Mouse (Mus musculus): ENCODE data around the gene Arhgap19. TPM values are rescaled to one million over a fixed set of nuclear protein-coding genes. Genes with fewer than 3 reads are reported as not detected.
A peak's percentile ranks its signal among the peaks of the same experiment; 100 is the strongest.

Gene Arhgap19
- polyA plus RNA-seq, 1 experiment from 2014 or later: 12.9 TPM

GRCm38 (mm10) chr19:41797536-41797935 is 4.3 kb downstream of the Arhgap19 start:
- TF ChIP-seq EP300 (IDR thresholded peaks at IDR 0.05; ENCODE audit: low read depth): no peak
- TF ChIP-seq CTCF (IDR thresholded peaks at IDR 0.05; ENCODE audit: low read depth): no peak
- Histone ChIP-seq H3K27me3 (ENCODE audit: insufficient read depth, low read length) (no peaks in the 10 kb centered on the region), H3K9me3 (ENCODE audit: low read length) (no peaks in the 10 kb centered on the region), H3K4me1 (ENCODE audit: insufficient read depth) (peaks cover 18% of the 10 kb centered on the region), H3K27ac (ENCODE audit: low read depth) (peak overlapping the region; percentile 66), H3K9ac (replicated peaks) (no peak overlapping the region), H3K4me3 (ENCODE audit: low read depth, low read length) (no peak overlapping the region), H3K4me2 (ENCODE audit: low read depth, low read length) (0 out of 2 replicates have a peak overlapping the region, but pooled peaks have one; percentile 4), H3K36me3 (replicated peaks; ENCODE audit: insufficient read depth, low read length) (no peaks in the 10 kb centered on the region)
- no peak for DNase-seq
- 72% methylated on average over 6 of the region's 6 CpGs for WGBS (ENCODE audit: insufficient replicate concordance)
- ATAC-seq: no peak

GRCm38 (mm10) chr19:41796789-41797327 is 5.0 kb downstream of the Arhgap19 start:
- Histone ChIP-seq H3K4me1 (ENCODE audit: insufficient read depth) (peaks cover 14% of the 10 kb centered on the region), H3K9ac (replicated peaks) (no peak overlapping the region), H3K27ac (ENCODE audit: low read depth) (peak overlapping the region; percentile 66), H3K4me2 (ENCODE audit: low read depth, low read length) (peak overlapping the region; percentile 31), H3K27me3 (ENCODE audit: insufficient read depth, low read length) (no peaks in the 10 kb centered on the region), H3K36me3 (replicated peaks; ENCODE audit: insufficient read depth, low read length) (no peaks in the 10 kb centered on the region), H3K9me3 (ENCODE audit: low read length) (no peaks in the 10 kb centered on the region), H3K4me3 (ENCODE audit: low read depth, low read length) (no peak overlapping the region)
- WGBS (ENCODE audit: insufficient replicate concordance): 64% methylated on average over 12 of the region's 12 CpGs
- no peak for DNase-seq
- TF ChIP-seq CTCF (IDR thresholded peaks at IDR 0.05; ENCODE audit: low read depth) (no peak), EP300 (IDR thresholded peaks at IDR 0.05; ENCODE audit: low read depth) (no peak)
- ATAC-seq: no peak

DNA sequence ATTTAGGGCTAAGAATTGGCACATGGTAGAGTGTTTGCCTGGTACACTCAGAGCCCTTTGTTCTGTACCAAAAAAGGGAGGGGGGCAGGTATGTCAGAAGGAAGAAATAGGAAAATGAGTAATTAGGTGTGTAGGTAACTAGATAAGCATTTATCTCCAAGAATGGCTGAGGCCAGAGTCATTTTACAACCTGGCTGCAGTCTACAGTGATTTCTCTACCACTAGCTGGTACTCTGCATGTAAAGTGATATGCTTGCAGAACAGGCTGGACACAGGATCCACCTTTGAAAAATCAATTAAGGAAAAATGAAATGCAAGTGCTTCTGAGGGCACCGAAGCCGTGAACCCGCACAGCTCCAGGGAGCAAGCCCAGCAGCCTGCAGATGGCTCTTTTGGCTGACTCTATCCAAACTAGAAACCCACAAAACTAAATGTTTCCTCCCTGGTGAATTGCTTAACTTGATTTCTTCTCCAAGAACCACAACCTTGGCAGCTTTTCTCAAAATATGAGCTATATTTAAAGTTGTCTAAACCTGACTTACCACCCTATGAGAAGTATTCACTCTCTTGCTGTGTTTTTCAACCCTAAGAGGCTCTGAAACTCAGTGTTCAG is 5.6 kb downstream of the Arhgap19 start:
- no peaks in the 10 kb centered on the region for H3K27me3 ChIP-seq (ENCODE audit: insufficient read depth, low read length)
- H3K4me3 ChIP-seq (ENCODE audit: low read depth, low read length): no peak overlapping the region
- no peak overlapping the region for H3K9ac ChIP-seq (replicated peaks)
- DNase-seq (no peak), ATAC-seq (no peak)
- H3K36me3 ChIP-seq (replicated peaks; ENCODE audit: insufficient read depth, low read length): no peaks in the 10 kb centered on the region
- 0 out of 2 replicates have a peak overlapping the region, but pooled peaks have one; percentile 66 for H3K27ac ChIP-seq (ENCODE audit: low read depth)
- 53% methylated on average over 3 of the region's 3 CpGs for WGBS (ENCODE audit: insufficient replicate concordance)
- no peak for TF ChIP-seq CTCF (IDR thresholded peaks at IDR 0.05; ENCODE audit: low read depth)
- TF ChIP-seq EP300 (IDR thresholded peaks at IDR 0.05; ENCODE audit: low read depth): no peak
- H3K9me3 ChIP-seq (ENCODE audit: low read length): no peaks in the 10 kb centered on the region
- H3K4me1 ChIP-seq (ENCODE audit: insufficient read depth): peaks cover 14% of the 10 kb centered on the region
- peak overlapping the region; percentile 31 for H3K4me2 ChIP-seq (ENCODE audit: low read depth, low read length)

- Histone ChIP-seq H3K27me3 (ENCODE audit: insufficient read depth, low read length) (no peaks in the 10 kb centered on the region), H3K36me3 (replicated peaks; ENCODE audit: insufficient read depth, low read length) (no peaks in the 10 kb centered on the region; the same call in 1 of the 2 replicates), H3K9ac (replicated peaks) (no peak overlapping the region), H3K4me3 (ENCODE audit: low read depth, low read length) (no peak overlapping the region), H3K9me3 (ENCODE audit: low read length) (no peaks in the 10 kb centered on the region), H3K4me1 (ENCODE audit: insufficient read depth) (peaks cover 4% of the 10 kb centered on the region), H3K27ac (ENCODE audit: low read depth) (no peak overlapping the region), H3K4me2 (ENCODE audit: low read depth, low read length) (no peak overlapping the region)
- no peak for TF ChIP-seq CTCF (IDR thresholded peaks at IDR 0.05; ENCODE audit: low read depth)
- no peak for TF ChIP-seq EP300 (IDR thresholded peaks at IDR 0.05; ENCODE audit: low read depth)
- WGBS (ENCODE audit: insufficient replicate concordance): 90% methylated on average over 6 of the region's 6 CpGs
- ATAC-seq: no peak
- no peak for DNase-seq
Observed at GRCm38 (mm10) chr19:41794901-41795300, 6.9 kb downstream of the Arhgap19 start.

DNA sequence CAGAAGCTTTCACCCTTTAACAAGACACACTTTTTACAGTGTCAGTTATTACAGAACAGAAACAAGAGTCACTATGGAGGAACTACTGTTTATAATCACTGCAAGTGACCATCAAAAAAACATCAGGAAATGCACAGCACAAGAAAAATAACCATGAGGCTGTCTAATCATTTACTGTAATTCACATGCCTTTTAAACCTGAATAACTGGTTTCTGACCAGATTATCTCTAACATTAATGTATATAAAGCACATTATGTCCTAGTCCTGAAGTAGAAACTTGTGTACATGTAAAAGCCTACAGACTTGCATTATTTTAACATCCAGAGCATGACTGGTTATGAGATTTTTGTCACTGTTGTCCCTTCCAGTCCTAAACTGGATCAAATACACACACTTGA is 7.8 kb downstream of the Arhgap19 start:
- Histone ChIP-seq H3K9ac (replicated peaks) (no peak overlapping the region), H3K27me3 (ENCODE audit: insufficient read depth, low read length) (no peaks in the 10 kb centered on the region), H3K4me2 (ENCODE audit: low read depth, low read length) (no peak overlapping the region), H3K9me3 (ENCODE audit: low read length) (no peaks in the 10 kb centered on the region), H3K27ac (ENCODE audit: low read depth) (no peak overlapping the region), H3K36me3 (replicated peaks; ENCODE audit: insufficient read depth, low read length) (peaks cover 5% of the 10 kb centered on the region; the same call in 1 of the 2 replicates), H3K4me1 (ENCODE audit: insufficient read depth) (peaks cover 3% of the 10 kb centered on the region; the same call in 1 of the 2 replicates), H3K4me3 (ENCODE audit: low read depth, low read length) (no peak overlapping the region)
- no peak for DNase-seq
- TF ChIP-seq CTCF (IDR thresholded peaks at IDR 0.05; ENCODE audit: low read depth) (no peak), EP300 (IDR thresholded peaks at IDR 0.05; ENCODE audit: low read depth) (no peak)
- no peak for ATAC-seq

DNA sequence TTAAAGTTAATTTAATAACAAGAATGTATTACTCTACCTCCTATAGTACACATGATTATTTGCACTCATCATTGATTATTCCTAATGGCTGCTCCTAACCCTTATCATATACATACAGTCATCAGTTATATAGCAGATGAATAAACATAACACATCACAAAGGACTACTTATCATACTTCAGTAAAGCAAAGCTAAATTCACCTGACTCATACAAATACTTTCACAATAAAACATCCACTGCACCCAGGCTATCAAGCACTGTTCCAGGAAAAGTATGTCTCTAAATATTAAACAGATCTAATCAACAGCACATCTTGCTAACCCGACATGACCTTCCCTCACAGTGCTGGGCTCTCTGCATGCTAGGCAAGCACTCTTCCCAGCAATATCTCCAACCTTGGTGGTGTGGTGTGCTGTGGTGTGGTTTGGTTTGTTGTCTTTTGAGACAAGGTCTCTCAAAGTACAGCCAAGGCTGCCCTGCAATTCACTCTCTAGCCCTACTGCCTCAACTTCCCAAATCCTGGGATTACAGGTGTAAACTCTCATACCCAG is 8.8 kb downstream of the Arhgap19 start:
- no peak overlapping the region for H3K9ac ChIP-seq (replicated peaks)
- peaks cover 8% of the 10 kb centered on the region for H3K36me3 ChIP-seq (replicated peaks; ENCODE audit: insufficient read depth, low read length)
- 44% methylated on average over 1 of the region's 1 CpGs for WGBS (ENCODE audit: insufficient replicate concordance)
- no peak overlapping the region for H3K4me2 ChIP-seq (ENCODE audit: low read depth, low read length)
- no peaks in the 10 kb centered on the region for H3K27me3 ChIP-seq (ENCODE audit: insufficient read depth, low read length)
- H3K27ac ChIP-seq (ENCODE audit: low read depth): no peak overlapping the region
- no peak for DNase-seq
- no peaks in the 10 kb centered on the region for H3K9me3 ChIP-seq (ENCODE audit: low read length)
- ATAC-seq: no peak
- peaks cover 3% of the 10 kb centered on the region; the same call in 1 of the 2 replicates for H3K4me1 ChIP-seq (ENCODE audit: insufficient read depth)
- TF ChIP-seq EP300 (IDR thresholded peaks at IDR 0.05; ENCODE audit: low read depth) (no peak), CTCF (IDR thresholded peaks at IDR 0.05; ENCODE audit: low read depth) (no peak)
- no peak overlapping the region for H3K4me3 ChIP-seq (ENCODE audit: low read depth, low read length)
